Mouse (Mus musculus) CD8-positive naive resting alpha-beta T cell, adult 2 months (primary cell): Measurements from ENCODE around the gene Gm5431.

Source experiments
- DNase-seq, 2 experiments: peaks; one replicate each; pipeline ENCODE4 v3.0.0; 2022; ENCODE audit warnings: low read depth in 2 of 2, low spot score in 2 of 2

The Gm5431 gene

GRCm38 (mm10) chr11:48841213-48841612, 60.8 kb downstream of the Gm5431 start:
- DNase-seq = no peak

GRCm38 (mm10) chr11:48840805-48841204, 61.2 kb downstream of the Gm5431 start:
- no peak for DNase-seq

- DNase-seq = no peak
Measured at GRCm38 (mm10) chr11:48838879-48839680, 62.9 kb downstream of the Gm5431 start.

GRCm38 (mm10) chr11:48838181-48838797, 63.7 kb downstream of the Gm5431 start:
- DNase-seq = peak in 1 of 2 experiments; percentile 33
